In genomic region chr1:177639931-177640846, GRCm38 (mm10) we compare ENCODE assay signal across 8 mouse cellular contexts.
DNase-seq lines count a peak whose midpoint lies in the region; ATAC-seq and TF ChIP-seq lines count a peak whose summit lies in the region.

No protein-coding gene starts in this region.

- H3K9me3 ChIP-seq in forebrain, embryonic 11.5 days (ENCODE audit: control insufficient read depth, low read length) = no peaks in the 10 kb centered on the region
- no peaks in the 10 kb centered on the region for H3K9me3 ChIP-seq in limb, embryonic 14.5 days (ENCODE audit: control insufficient read depth, low read length)
- no peaks in the 10 kb centered on the region for H3K9me3 ChIP-seq in liver, embryonic 11.5 days (ENCODE audit: control insufficient read depth, low read length)

- peak overlapping the region; percentile 5; the same call in 1 of the 2 replicates for H3K4me3 ChIP-seq in forebrain, embryonic 11.5 days (ENCODE audit: low read depth, low read length)
- H3K4me3 ChIP-seq in limb, embryonic 14.5 days (replicated peaks; ENCODE audit: low read length) = peak overlapping the region; percentile 14
- H3K4me3 ChIP-seq in liver, embryonic 11.5 days (ENCODE audit: low read depth, low read length) = no peak overlapping the region

- H3K4me2 ChIP-seq in forebrain, embryonic 11.5 days (ENCODE audit: low read depth, low read length, severe bottlenecking) = peak overlapping the region; percentile 32; the same call in 1 of the 2 replicates
- H3K4me2 ChIP-seq in limb, embryonic 14.5 days (replicated peaks; ENCODE audit: low read depth, low read length, severe bottlenecking) = peak overlapping the region; percentile 35
- H3K4me2 ChIP-seq in liver, embryonic 11.5 days = no peak overlapping the region

- peak overlapping the region; percentile 37 for H3K9ac ChIP-seq in forebrain, embryonic 11.5 days (ENCODE audit: low read length)
- H3K9ac ChIP-seq in limb, embryonic 14.5 days (ENCODE audit: low read depth, low read length, severe bottlenecking) = no peak overlapping the region
- H3K9ac ChIP-seq in liver, embryonic 11.5 days (ENCODE audit: low read depth, low read length) = no peak overlapping the region

- ATAC-seq in forebrain, embryonic 11.5 days (replicated peaks; ENCODE audit: low FRiP score) = peak; percentile 83
- ATAC-seq in limb, embryonic 14.5 days (ENCODE audit: low FRiP score, low read depth) = peak; percentile 89
- ATAC-seq in liver, embryonic 11.5 days (replicated peaks; ENCODE audit: low FRiP score) = no peak
- no peak for ATAC-seq in activated CD4-positive, CD25-positive, alpha-beta regulatory T cell, adult 4 months

- no peak for TF ChIP-seq POLR2A in limb, embryonic 14.5 days (IDR thresholded peaks at IDR 0.05; ENCODE audit: borderline replicate concordance, extremely low read depth, insufficient read depth, insufficient read length)

- H3K4me1 ChIP-seq in forebrain, embryonic 11.5 days (replicated peaks; ENCODE audit: control insufficient read depth, insufficient read depth, low read length) = peaks cover 8% of the 10 kb centered on the region; the same call in 1 of the 2 replicates
- peaks cover 9% of the 10 kb centered on the region for H3K4me1 ChIP-seq in limb, embryonic 14.5 days (ENCODE audit: control insufficient read depth, insufficient read depth, low read length)
- H3K4me1 ChIP-seq in liver, embryonic 11.5 days (replicated peaks; ENCODE audit: control insufficient read depth, insufficient read depth, low read length) = no peaks in the 10 kb centered on the region

- peak overlapping the region; percentile 60 for H3K27ac ChIP-seq in forebrain, embryonic 11.5 days (ENCODE audit: low read depth, low read length)
- H3K27ac ChIP-seq in limb, embryonic 14.5 days (replicated peaks; ENCODE audit: low read depth, low read length) = no peak overlapping the region; the same call in 1 of the 2 replicates
- H3K27ac ChIP-seq in liver, embryonic 11.5 days (ENCODE audit: low read depth, low read length) = no peak overlapping the region

- DNase-seq in kidney, postnatal 10 days = peak; percentile 16
- DNase-seq in kidney, adult 11 months = no peak
- DNase-seq in forebrain, embryonic 11.5 days (ENCODE audit: low spot score) = peak; percentile 75
- DNase-seq in limb, embryonic 14.5 days (ENCODE audit: low spot score) = peak; percentile 82
- peak; percentile 37 for DNase-seq in right cerebral cortex, postnatal 4 days
- no peak for DNase-seq in liver, embryonic 11.5 days (ENCODE audit: low spot score)
- no peak for DNase-seq in liver

- WGBS in forebrain, embryonic 11.5 days = 27% methylated on average over 20 of the region's 20 CpGs
- WGBS in limb, embryonic 14.5 days = 19% methylated on average over 20 of the region's 20 CpGs
- WGBS in liver, embryonic 11.5 days = 70% methylated on average over 20 of the region's 20 CpGs

- H3K27me3 ChIP-seq in forebrain, embryonic 11.5 days (ENCODE audit: control insufficient read depth, insufficient read depth, low read length) = no peaks in the 10 kb centered on the region
- H3K27me3 ChIP-seq in limb, embryonic 14.5 days (ENCODE audit: control insufficient read depth, insufficient read depth, low read length) = no peaks in the 10 kb centered on the region
- H3K27me3 ChIP-seq in liver, embryonic 11.5 days (replicated peaks; ENCODE audit: control insufficient read depth, insufficient read depth, low read length) = no peaks in the 10 kb centered on the region

- no peaks in the 10 kb centered on the region for H3K36me3 ChIP-seq in forebrain, embryonic 11.5 days (ENCODE audit: control insufficient read depth, insufficient read depth, low read length)
- no peaks in the 10 kb centered on the region for H3K36me3 ChIP-seq in limb, embryonic 14.5 days (ENCODE audit: control insufficient read depth, insufficient read depth, low read length)
- H3K36me3 ChIP-seq in liver, embryonic 11.5 days (ENCODE audit: control insufficient read depth, insufficient read depth, low read length) = no peaks in the 10 kb centered on the region

Comparison
In these comparisons a context has a peak if more than half of its experiments do, and no peak if none do; other contexts are left out.
1. DNase-seq: peak in kidney, postnatal 10 days (single experiment), forebrain, embryonic 11.5 days (single experiment), limb, embryonic 14.5 days (single experiment) and right cerebral cortex, postnatal 4 days (single experiment); none in kidney, adult 11 months (single experiment), liver, embryonic 11.5 days (single experiment) and liver (single experiment).
2. ATAC-seq: peak in forebrain, embryonic 11.5 days (single experiment) and limb, embryonic 14.5 days (single experiment); none in liver, embryonic 11.5 days (single experiment) and activated CD4-positive, CD25-positive, alpha-beta regulatory T cell, adult 4 months (single experiment).